Mouse (Mus musculus): Measurements from ENCODE around the gene Sept6. TPM values are rescaled to one million over a fixed set of nuclear protein-coding genes. Genes with fewer than 3 reads are reported as not detected.

Sept6 gene
- polyA plus RNA-seq, 1 experiment from 2014 or later: 67.0 TPM

GRCm38 (mm10) chrX:36985041-36985440 lies 6.6 kb downstream of the Sept6 start:
- WGBS: 70% methylated on average over 3 of the region's 3 CpGs

DNA sequence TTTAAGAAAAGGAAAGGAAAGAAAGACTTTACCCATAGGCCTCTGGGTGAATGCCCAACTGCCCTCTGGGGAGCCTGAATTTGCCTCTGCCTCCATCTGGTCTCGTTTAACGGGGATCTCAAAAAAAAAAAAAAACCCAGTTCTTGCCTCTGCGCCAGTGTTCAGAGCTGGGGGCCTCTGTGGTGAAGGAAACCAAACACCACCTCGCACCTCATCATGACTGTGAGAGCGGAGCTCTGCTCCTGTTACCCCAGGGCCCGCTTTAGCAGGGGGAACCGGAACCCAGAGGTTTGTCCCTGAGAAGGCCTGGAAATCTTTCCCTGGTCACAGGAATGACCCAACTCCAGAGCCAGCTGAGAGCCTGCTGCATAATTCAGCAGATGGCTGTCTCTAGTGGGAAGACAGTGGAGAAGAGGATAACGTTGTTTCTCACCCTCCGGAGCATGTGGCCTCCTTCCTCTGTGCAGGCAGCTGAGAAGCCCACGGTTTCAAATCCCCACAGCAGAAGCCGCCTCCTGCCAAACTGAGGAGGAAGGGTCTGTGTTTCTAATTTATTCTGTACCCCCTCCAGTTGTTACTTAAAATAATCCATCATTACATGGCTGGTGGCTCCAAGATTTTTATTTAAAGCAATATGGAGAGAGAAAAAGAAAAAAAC lies 7.8 kb downstream of the Sept6 start:
- Histone ChIP-seq H3K27me3 (no peaks in the 10 kb centered on the region), H3K4me3 (replicated peaks) (no peak overlapping the region), H3K4me1 (replicated peaks) (peaks cover 24% of the 10 kb centered on the region), H3K9ac (replicated peaks) (no peak overlapping the region), H3K4me2 (replicated peaks) (no peak overlapping the region), H3K36me3 (no peaks in the 10 kb centered on the region), H3K27ac (no peak overlapping the region; the same call in 1 of the 2 replicates), H3K9me3 (no peaks in the 10 kb centered on the region)
- ATAC-seq: 0 out of 2 replicates have a peak, but pooled peaks have one; percentile 9
- WGBS: 59% methylated on average over 11 of the region's 11 CpGs

More at GRCm38 (mm10) chrX:36985041-36985440, 6.6 kb downstream of the Sept6 start:
- H3K9me3 ChIP-seq: no peaks in the 10 kb centered on the region
- no peak overlapping the region for H3K9ac ChIP-seq (replicated peaks)
- no peak overlapping the region for H3K4me3 ChIP-seq (replicated peaks)
- no peak for ATAC-seq
- H3K4me2 ChIP-seq (replicated peaks): no peak overlapping the region
- H3K27me3 ChIP-seq: no peaks in the 10 kb centered on the region
- H3K36me3 ChIP-seq: no peaks in the 10 kb centered on the region
- H3K4me1 ChIP-seq (replicated peaks): peaks cover 24% of the 10 kb centered on the region
- H3K27ac ChIP-seq: no peak overlapping the region

GRCm38 (mm10) chrX:36982892-36983653 lies 8.5 kb downstream of the Sept6 start:
- H3K9ac ChIP-seq (replicated peaks): no peak overlapping the region
- 82% methylated on average over 8 of the region's 8 CpGs for WGBS
- no peak for ATAC-seq
- no peaks in the 10 kb centered on the region for H3K36me3 ChIP-seq
- no peak overlapping the region for H3K4me3 ChIP-seq (replicated peaks)
- H3K27ac ChIP-seq: no peak overlapping the region
- no peaks in the 10 kb centered on the region for H3K9me3 ChIP-seq
- H3K4me2 ChIP-seq (replicated peaks): no peak overlapping the region
- peaks cover 24% of the 10 kb centered on the region for H3K4me1 ChIP-seq (replicated peaks)
- no peaks in the 10 kb centered on the region for H3K27me3 ChIP-seq

GRCm38 (mm10) chrX:36980563-36981187 lies 10.9 kb downstream of the Sept6 start:
- H3K9ac ChIP-seq (replicated peaks): no peak overlapping the region
- no peak overlapping the region for H3K4me2 ChIP-seq (replicated peaks)
- ATAC-seq: no peak
- H3K4me1 ChIP-seq (replicated peaks): peaks cover 11% of the 10 kb centered on the region; the same call in 1 of the 2 replicates
- 88% methylated on average over 10 of the region's 10 CpGs for WGBS
- no peaks in the 10 kb centered on the region for H3K27me3 ChIP-seq
- H3K4me3 ChIP-seq (replicated peaks): no peak overlapping the region
- no peaks in the 10 kb centered on the region for H3K36me3 ChIP-seq
- H3K9me3 ChIP-seq: no peaks in the 10 kb centered on the region
- no peak overlapping the region for H3K27ac ChIP-seq

GRCm38 (mm10) chrX:36977863-36978262 lies 13.7 kb downstream of the Sept6 start:
- no peaks in the 10 kb centered on the region for H3K27me3 ChIP-seq
- H3K9me3 ChIP-seq: no peaks in the 10 kb centered on the region
- H3K36me3 ChIP-seq: no peaks in the 10 kb centered on the region
- H3K4me3 ChIP-seq (replicated peaks): no peak overlapping the region
- 83% methylated on average over 2 of the region's 2 CpGs for WGBS
- H3K4me1 ChIP-seq (replicated peaks): no peaks in the 10 kb centered on the region
- H3K9ac ChIP-seq (replicated peaks): no peak overlapping the region
- H3K27ac ChIP-seq: no peak overlapping the region
- no peak overlapping the region for H3K4me2 ChIP-seq (replicated peaks)
- no peak for ATAC-seq

- Histone ChIP-seq H3K36me3 (no peaks in the 10 kb centered on the region), H3K4me3 (replicated peaks) (no peak overlapping the region), H3K27me3 (no peaks in the 10 kb centered on the region), H3K9ac (replicated peaks) (no peak overlapping the region), H3K4me2 (replicated peaks) (no peak overlapping the region), H3K27ac (no peak overlapping the region), H3K9me3 (no peaks in the 10 kb centered on the region), H3K4me1 (replicated peaks) (no peaks in the 10 kb centered on the region)
- 94% methylated on average over 7 of the region's 7 CpGs for WGBS
- ATAC-seq: no peak
Observed at GRCm38 (mm10) chrX:36976980-36977379, 14.6 kb downstream of the Sept6 start.

GRCm38 (mm10) chrX:36976272-36976671 lies 15.3 kb downstream of the Sept6 start:
- H3K9me3 ChIP-seq: no peaks in the 10 kb centered on the region
- no peak overlapping the region for H3K4me2 ChIP-seq (replicated peaks)
- no peaks in the 10 kb centered on the region for H3K36me3 ChIP-seq
- no peaks in the 10 kb centered on the region for H3K4me1 ChIP-seq (replicated peaks)
- no peak for ATAC-seq
- no peak overlapping the region for H3K9ac ChIP-seq (replicated peaks)
- no peak overlapping the region for H3K27ac ChIP-seq
- no peak overlapping the region for H3K4me3 ChIP-seq (replicated peaks)
- no peaks in the 10 kb centered on the region for H3K27me3 ChIP-seq
- WGBS: 88% methylated on average over 4 of the region's 4 CpGs

DNA sequence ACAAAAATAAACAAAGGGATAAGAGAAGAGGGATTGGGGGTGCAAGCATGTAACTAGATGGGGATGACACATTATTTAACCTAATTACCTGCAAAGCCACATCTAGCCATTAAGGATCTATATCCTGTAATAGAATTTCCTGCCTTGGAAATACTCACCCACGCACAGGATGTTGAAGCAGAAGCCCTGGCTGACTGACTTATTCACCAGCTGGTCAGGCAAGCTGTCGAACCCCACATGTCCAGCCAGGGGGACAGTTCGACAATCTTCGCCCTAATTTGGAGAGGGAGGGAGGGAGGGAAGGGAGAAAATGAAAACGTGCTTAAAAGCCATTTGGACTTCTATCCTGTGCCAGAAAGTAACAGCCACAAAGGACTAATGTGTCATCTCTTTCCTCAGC lies 16.7 kb downstream of the Sept6 start:
- no peaks in the 10 kb centered on the region for H3K36me3 ChIP-seq
- H3K9ac ChIP-seq (replicated peaks): no peak overlapping the region
- no peak overlapping the region for H3K4me3 ChIP-seq (replicated peaks)
- 76% methylated on average over 5 of the region's 5 CpGs for WGBS
- H3K4me1 ChIP-seq (replicated peaks): no peaks in the 10 kb centered on the region
- H3K27me3 ChIP-seq: no peaks in the 10 kb centered on the region
- H3K27ac ChIP-seq: no peak overlapping the region
- no peak overlapping the region for H3K4me2 ChIP-seq (replicated peaks)
- no peak for ATAC-seq
- no peaks in the 10 kb centered on the region for H3K9me3 ChIP-seq

DNA sequence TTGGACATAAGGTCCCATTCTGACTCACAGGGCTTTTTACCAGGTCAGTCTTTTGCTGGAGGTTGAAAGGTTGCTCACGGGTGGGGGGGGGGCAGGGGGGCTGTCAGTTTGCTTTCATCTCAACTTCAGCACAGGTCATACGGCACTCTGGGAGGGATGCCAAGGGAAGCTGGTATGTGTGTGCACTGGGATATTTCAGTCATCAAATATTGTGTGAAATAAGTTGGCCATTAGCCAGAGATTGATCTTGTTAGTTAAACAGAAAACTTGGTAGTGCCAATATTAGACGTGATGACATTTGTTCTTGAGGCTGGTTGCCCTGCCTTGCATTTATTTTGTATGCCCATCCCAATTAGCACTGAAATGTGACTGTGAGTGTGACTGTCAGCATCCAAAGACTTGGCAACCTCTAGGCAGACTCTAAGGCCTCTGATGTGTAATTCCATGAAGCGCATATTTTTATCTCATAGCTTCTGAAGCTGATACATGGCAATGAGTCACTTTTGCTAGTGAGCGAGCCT lies 18.6 kb downstream of the Sept6 start:
- WGBS: 81% methylated on average over 5 of the region's 5 CpGs

DNA sequence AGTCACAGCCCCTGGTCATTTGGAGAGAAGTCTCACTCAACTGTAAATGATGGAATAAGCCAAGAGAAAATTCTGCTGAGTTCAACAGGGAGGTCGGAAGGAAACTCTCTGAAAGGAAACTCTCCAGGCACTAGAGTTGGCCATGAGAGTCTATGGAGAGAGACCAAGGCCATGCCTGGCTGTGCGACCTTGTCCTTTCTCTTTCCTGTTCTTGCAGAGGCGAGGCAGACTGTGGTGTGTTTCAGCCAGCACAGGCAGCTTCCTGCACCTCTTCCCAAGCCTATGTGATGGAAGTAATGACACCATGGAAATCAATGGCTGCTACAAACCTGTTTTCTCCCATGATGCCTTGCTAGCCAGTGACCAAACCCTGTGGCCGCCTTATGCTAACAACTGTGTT lies 20.4 kb downstream of the Sept6 start:
- no peaks in the 10 kb centered on the region for H3K27me3 ChIP-seq
- H3K9me3 ChIP-seq: no peaks in the 10 kb centered on the region
- H3K36me3 ChIP-seq: peaks cover 5% of the 10 kb centered on the region; the same call in 1 of the 2 replicates
- no peak overlapping the region for H3K4me3 ChIP-seq (replicated peaks)
- H3K27ac ChIP-seq: no peak overlapping the region
- no peak overlapping the region for H3K9ac ChIP-seq (replicated peaks)
- 82% methylated on average over 4 of the region's 4 CpGs for WGBS
- ATAC-seq: no peak
- H3K4me2 ChIP-seq (replicated peaks): no peak overlapping the region
- no peaks in the 10 kb centered on the region for H3K4me1 ChIP-seq (replicated peaks)

More for the DNA sequence above, 18.6 kb downstream of the Sept6 start:
- Histone ChIP-seq H3K9ac (replicated peaks) (no peak overlapping the region), H3K4me2 (replicated peaks) (no peak overlapping the region), H3K27me3 (no peaks in the 10 kb centered on the region), H3K36me3 (no peaks in the 10 kb centered on the region; the same call in 1 of the 2 replicates), H3K4me3 (replicated peaks) (no peak overlapping the region), H3K4me1 (replicated peaks) (no peaks in the 10 kb centered on the region), H3K9me3 (no peaks in the 10 kb centered on the region), H3K27ac (no peak overlapping the region)
- no peak for ATAC-seq

DNA sequence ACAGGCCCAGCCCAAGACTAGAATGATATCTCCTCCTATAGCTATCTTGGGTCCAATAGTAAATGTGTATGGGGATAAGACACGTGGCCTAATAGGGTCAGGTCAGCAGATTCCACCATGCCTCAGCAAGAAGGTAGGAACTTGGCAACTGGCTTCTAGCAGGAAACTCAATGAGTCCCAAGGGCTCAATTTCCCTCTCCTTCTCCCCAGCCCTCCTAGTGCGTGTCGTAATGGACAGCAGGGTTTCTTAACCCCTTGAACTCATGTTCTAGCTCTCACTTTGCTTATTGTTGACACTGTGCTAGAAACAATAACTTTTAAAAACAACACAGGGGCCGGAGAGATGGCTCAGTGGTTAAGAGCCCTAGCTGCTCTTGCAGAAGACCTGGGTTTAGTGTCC lies 22.1 kb downstream of the Sept6 start:
- 81% methylated on average over 4 of the region's 4 CpGs for WGBS
- no peak overlapping the region for H3K27ac ChIP-seq
- H3K36me3 ChIP-seq: peaks cover 8% of the 10 kb centered on the region; the same call in 1 of the 2 replicates

DNA sequence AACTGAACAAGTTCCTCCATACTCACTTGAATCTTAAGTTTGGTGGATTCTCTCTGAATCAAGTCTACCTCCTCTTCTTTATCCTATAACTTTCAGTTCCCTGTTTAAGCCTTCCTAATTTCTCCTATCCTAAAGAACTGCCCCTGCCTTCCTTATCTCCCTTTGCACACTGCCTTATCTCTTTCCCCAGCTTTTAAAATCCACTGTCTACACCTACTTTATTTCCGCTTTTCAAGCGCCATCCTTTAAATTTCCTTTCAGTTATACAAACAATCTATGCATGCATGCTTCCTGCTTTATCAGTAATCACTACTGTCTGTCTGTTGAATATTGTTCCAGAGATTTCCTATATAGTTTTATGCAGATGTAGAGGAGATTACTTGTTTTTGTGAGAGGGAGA lies 34.9 kb downstream of the Sept6 start:
- WGBS: 76% methylated on average over 2 of the region's 2 CpGs
- no peak for ATAC-seq

More for the DNA sequence above, 22.1 kb downstream of the Sept6 start:
- H3K27me3 ChIP-seq: no peaks in the 10 kb centered on the region
- H3K4me2 ChIP-seq (replicated peaks): no peak overlapping the region
- H3K9ac ChIP-seq (replicated peaks): no peak overlapping the region
- ATAC-seq: no peak
- no peaks in the 10 kb centered on the region for H3K9me3 ChIP-seq
- H3K4me1 ChIP-seq (replicated peaks): no peaks in the 10 kb centered on the region
- no peak overlapping the region for H3K4me3 ChIP-seq (replicated peaks)

More for the DNA sequence above, 34.9 kb downstream of the Sept6 start:
- Histone ChIP-seq H3K9me3 (no peaks in the 10 kb centered on the region), H3K27me3 (no peaks in the 10 kb centered on the region), H3K36me3 (0 out of 2 replicates have a peak, but pooled peaks cover 6% of the 10 kb centered on the region), H3K4me3 (replicated peaks) (no peak overlapping the region), H3K4me1 (replicated peaks) (no peaks in the 10 kb centered on the region), H3K9ac (replicated peaks) (no peak overlapping the region), H3K27ac (no peak overlapping the region), H3K4me2 (replicated peaks) (no peak overlapping the region)

All from midbrain, embryonic 13.5 days (tissue).